In the genomic region with DNA sequence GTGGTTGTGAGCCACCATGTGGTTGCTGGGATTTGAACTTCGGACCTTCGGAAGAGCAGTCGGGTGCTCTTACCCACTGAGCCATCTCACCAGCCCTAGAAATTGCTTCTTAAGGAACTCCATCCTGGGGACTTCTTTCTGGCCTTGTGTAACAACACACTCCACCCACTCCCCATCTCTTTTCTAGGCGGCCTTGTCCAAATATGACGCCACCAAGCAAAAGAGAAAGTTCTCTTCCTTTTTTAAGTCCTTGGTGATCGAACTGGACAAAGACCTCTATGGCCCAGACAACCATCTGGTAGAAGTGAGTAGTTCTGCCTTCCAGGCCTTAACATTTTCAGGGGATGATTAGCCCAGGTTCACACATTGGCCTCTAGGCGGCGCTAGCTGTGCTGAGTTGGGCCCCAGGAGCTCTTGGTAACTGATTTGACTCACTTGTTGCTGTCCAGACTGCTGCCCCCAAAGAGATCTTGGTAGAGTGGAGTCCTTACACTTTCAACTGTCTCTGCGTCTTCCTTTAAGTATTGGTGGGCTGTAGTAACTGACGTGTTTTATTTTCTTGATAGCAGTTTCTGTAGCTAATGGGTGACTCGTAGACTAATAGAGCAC, we compare ENCODE assay signal across 8 mouse cellular contexts. TPM values are rescaled to one million over a fixed set of nuclear protein-coding genes. Genes with fewer than 3 reads are reported as not detected.
A peak's percentile ranks its signal among the peaks of the same experiment; 100 is the strongest.
DNase-seq lines count a peak whose midpoint lies in the region; ATAC-seq and TF ChIP-seq lines count a peak whose summit lies in the region.

A gene (minus strand): TSS at position 51 of the 609 bp plus-strand sequence.

- peak within 1 kb of the TSS; percentile 33 for H3K4me2 ChIP-seq in liver, embryonic 11.5 days
- H3K4me2 ChIP-seq in neural tube, embryonic 11.5 days (ENCODE audit: low read depth), result peak within 1 kb of the TSS; percentile 63

- TF ChIP-seq CTCF in gastrocnemius, adult 2 months (IDR thresholded peaks at IDR 0.05), result peak; percentile 96

- DNase-seq in A20 (ENCODE audit: low read depth, low spot score) (peak; percentile 74), MEL-GATA-1-ER (ENCODE audit: extremely low read depth, low read depth) (peak; percentile 71)
- DNase-seq in cerebellum, adult 8-10 months, result peak; percentile 71
- DNase-seq in gastrocnemius, adult 2 months, result peak; percentile 77
- no peak for DNase-seq in liver, embryonic 11.5 days (ENCODE audit: low spot score)
- peak; percentile 70 for DNase-seq in neural tube, embryonic 11.5 days (ENCODE audit: low spot score)
- DNase-seq in ovary, postnatal 10 days (ENCODE audit: low spot score), result no peak

- intact Hi-C loops in gastrocnemius, adult 2 months (cut with DNase I), result no loop called here

- H3K4me1 ChIP-seq in liver, embryonic 11.5 days (replicated peaks; ENCODE audit: control insufficient read depth, insufficient read depth, low read length), result peaks cover 26% of the 10 kb centered on the region
- H3K4me1 ChIP-seq in neural tube, embryonic 11.5 days (ENCODE audit: control insufficient read depth, insufficient read depth, low read length), result peaks cover 18% of the 10 kb centered on the region

- peak within 1 kb of the TSS; percentile 48 for H3K27ac ChIP-seq in gastrocnemius, adult 2 months
- H3K27ac ChIP-seq in liver, embryonic 11.5 days (ENCODE audit: low read depth, low read length), result peak within 1 kb of the TSS; percentile 25; the same call in 1 of the 2 replicates
- peak within 1 kb of the TSS; percentile 91 for H3K27ac ChIP-seq in neural tube, embryonic 11.5 days (ENCODE audit: low read depth, low read length)

- 65% methylated on average over 11 of the region's 11 CpGs for WGBS in liver, embryonic 11.5 days
- 70% methylated on average over 11 of the region's 11 CpGs for WGBS in neural tube, embryonic 11.5 days

- 0 out of 2 replicates have a peak within 1 kb of the TSS, but pooled peaks have one; percentile 14 for H3K9ac ChIP-seq in liver, embryonic 11.5 days (ENCODE audit: low read depth, low read length)
- H3K9ac ChIP-seq in neural tube, embryonic 11.5 days (ENCODE audit: low read length), result peak within 1 kb of the TSS; percentile 99

- peaks cover 37% of the 10 kb centered on the region for H3K36me3 ChIP-seq in liver, embryonic 11.5 days (ENCODE audit: control insufficient read depth, insufficient read depth, low read length)
- H3K36me3 ChIP-seq in neural tube, embryonic 11.5 days (ENCODE audit: control insufficient read depth, insufficient read depth, low read length), result peaks cover 37% of the 10 kb centered on the region

- no peaks in the 10 kb centered on the region for H3K9me3 ChIP-seq in liver, embryonic 11.5 days (ENCODE audit: control insufficient read depth, low read length)
- H3K9me3 ChIP-seq in neural tube, embryonic 11.5 days (ENCODE audit: control insufficient read depth, low read length), result no peaks in the 10 kb centered on the region

- H3K4me3 ChIP-seq in gastrocnemius, adult 2 months, result peak within 1 kb of the TSS; percentile 13
- no peak within 1 kb of the TSS for H3K4me3 ChIP-seq in liver, embryonic 11.5 days (ENCODE audit: low read depth, low read length)
- H3K4me3 ChIP-seq in neural tube, embryonic 11.5 days (ENCODE audit: low read depth, low read length), result peak within 1 kb of the TSS; percentile 85

- no peaks in the 10 kb centered on the region for H3K27me3 ChIP-seq in liver, embryonic 11.5 days (replicated peaks; ENCODE audit: control insufficient read depth, insufficient read depth, low read length)
- H3K27me3 ChIP-seq in neural tube, embryonic 11.5 days (ENCODE audit: control insufficient read depth, insufficient read depth, low read length), result no peaks in the 10 kb centered on the region

- ATAC-seq in inflammation-experienced regulatory T-cells, adult 6 months, result peak; percentile 42
- ATAC-seq in liver, embryonic 11.5 days (replicated peaks; ENCODE audit: low FRiP score), result no peak
- no peak for ATAC-seq in neural tube, embryonic 11.5 days (ENCODE audit: insufficient read depth, low FRiP score, low TSS enrichment)

RNA-seq across cellular contexts. Expression of the gene that starts here (rescaled TPM):
- total RNA-seq in gastrocnemius, adult 2 months (2021), result 1 to 10 TPM in 1 of 2 experiments, not detected in 1; 1.0 TPM
- not detected for polyA plus RNA-seq in inflammation-experienced regulatory T-cells, adult 6 months (2017; shearing (Covaris generic))
- polyA plus RNA-seq in liver, embryonic 11.5 days (2014; fragmentation: Nextera tagmentation; extraction: Ambion mirVana), result not detected in 2 replicates
- polyA plus RNA-seq in neural tube, embryonic 11.5 days (2014; fragmentation: Nextera tagmentation; extraction: Ambion mirVana), result not detected in 2 replicates

Comparison
In these comparisons a context has a peak if more than half of its experiments do, and no peak if none do; other contexts are left out.
1. Peak in ATAC-seq in inflammation-experienced regulatory T-cells, adult 6 months; RNA of the gene not detected or under 1 TPM.
2. Peak in DNase-seq, H3K4me3 ChIP-seq, H3K27ac ChIP-seq, H3K9ac ChIP-seq and H3K4me2 ChIP-seq in neural tube, embryonic 11.5 days; RNA of the gene not detected or under 1 TPM.
3. DNase-seq: peak in A20 (single experiment), MEL-GATA-1-ER (single experiment), cerebellum, adult 8-10 months (single experiment) and gastrocnemius, adult 2 months (single experiment); none in liver, embryonic 11.5 days (single experiment) and ovary, postnatal 10 days (single experiment).
4. H3K27ac ChIP-seq: peak in every context shown above with its lines; median percentile 91 in neural tube, embryonic 11.5 days; 48 in gastrocnemius, adult 2 months; 25 in liver, embryonic 11.5 days.